Mouse (Mus musculus) testis, adult 2 months (tissue): ENCODE measurements around the gene Sgf29.

Source experiments
- CTCF ChIP-seq: fragments of 200-500 bp; IDR thresholded peaks from 2 replicates; pipeline ENCODE4 v1.5.1; 2012; ENCODE audit warnings: low read depth, mild to moderate bottlenecking, inconsistent platforms, low read length, moderate library complexity; ENCODE audit not compliant: control insufficient read depth, insufficient read depth, insufficient replicate concordance
- POLR2A ChIP-seq: fragments of 200-500 bp; IDR thresholded peaks from 2 replicates; pipeline ENCODE4 v1.6.1; 2012; ENCODE audit warnings: low read depth, mild to moderate bottlenecking, inconsistent platforms, low read length, moderate library complexity; ENCODE audit not compliant: control insufficient read depth

GRCm38 (mm10) chr7:126648486-126648885 lies 623 bp upstream of the Sgf29 start:
- TF ChIP-seq POLR2A (no peak), CTCF (no peak)
